In genomic region chr11:86226646-86227180, GRCm38 (mm10) we compare ENCODE assay signal across 19 mouse cellular contexts. TPM values are rescaled to one million over a fixed set of nuclear protein-coding genes. Genes with fewer than 3 reads are reported as not detected.
DNase-seq lines count a peak whose midpoint lies in the region; ATAC-seq and TF ChIP-seq lines count a peak whose summit lies in the region.
"Had no signal": no experiment of that assay in that cellular context is flagged by ENCODE, and none has a peak within 500 bp of the region (broad histone marks: within the 10 kb centered on the region; RNA-seq: fewer than 3 reads in every experiment).

No protein-coding gene starts in this region.

- H3K27me3 ChIP-seq in megakaryocyte, embryonic 14.5 days (replicated peaks) = no peaks in the 10 kb centered on the region
- H3K27me3 ChIP-seq in hindbrain, embryonic 16.5 days (replicated peaks; ENCODE audit: control insufficient read depth, insufficient read depth, low read length) = no peaks in the 10 kb centered on the region
- H3K27me3 ChIP-seq: embryonic facial prominence, embryonic 15.5 days; forebrain, embryonic 15.5 days; heart, embryonic 13.5 days; hindbrain, embryonic 13.5 days; intestine, embryonic 15.5 days had no signal

- H3K4me1 ChIP-seq in megakaryocyte, embryonic 14.5 days = peaks cover 18% of the 10 kb centered on the region
- no peaks in the 10 kb centered on the region for H3K4me1 ChIP-seq in hindbrain, embryonic 16.5 days (ENCODE audit: control insufficient read depth, insufficient read depth, low read depth, low read length)
- H3K4me1 ChIP-seq: embryonic facial prominence, embryonic 15.5 days; forebrain, embryonic 15.5 days; heart, embryonic 13.5 days; hindbrain, embryonic 13.5 days; intestine, embryonic 15.5 days had no signal

- no peak overlapping the region for H3K27ac ChIP-seq in gastrocnemius, adult 2 months
- no peak overlapping the region for H3K27ac ChIP-seq in hindbrain, embryonic 16.5 days (ENCODE audit: low read depth, low read length)
- H3K27ac ChIP-seq: embryonic facial prominence, embryonic 15.5 days; forebrain, embryonic 15.5 days; heart, embryonic 13.5 days; hindbrain, embryonic 13.5 days; intestine, embryonic 15.5 days had no signal

- no peak for TF ChIP-seq CTCF in gastrocnemius, adult 2 months (IDR thresholded peaks at IDR 0.05)

- 88% methylated on average over 8 of the region's 8 CpGs for WGBS in hindbrain, embryonic 16.5 days

- intact Hi-C loops in gastrocnemius, adult 2 months (cut with DNase I) = no loop called here

- peaks cover 90% of the 10 kb centered on the region for H3K36me3 ChIP-seq in megakaryocyte, embryonic 14.5 days (replicated peaks; ENCODE audit: low read length)
- peaks cover 27% of the 10 kb centered on the region for H3K36me3 ChIP-seq in hindbrain, embryonic 16.5 days (ENCODE audit: control insufficient read depth, insufficient read depth, low read length)

- H3K9ac ChIP-seq in hindbrain, embryonic 16.5 days (ENCODE audit: low read depth, low read length) = no peak overlapping the region
- H3K9ac ChIP-seq: embryonic facial prominence, embryonic 15.5 days; forebrain, embryonic 15.5 days; heart, embryonic 13.5 days; hindbrain, embryonic 13.5 days; intestine, embryonic 15.5 days had no signal

- ATAC-seq in common myeloid progenitor, adult 5-6 weeks (replicated peaks; ENCODE audit: low read depth, poor library complexity, severe bottlenecking) = 0 out of 2 replicates have a peak, but pooled peaks have one; percentile 29
- ATAC-seq in hindbrain, embryonic 16.5 days = no peak
- ATAC-seq: CD4-positive, CD25-positive, alpha-beta regulatory T cell, adult 4 months; forebrain, embryonic 15.5 days; intestine, embryonic 15.5 days had no signal

- no peaks in the 10 kb centered on the region for H3K9me3 ChIP-seq in megakaryocyte, embryonic 14.5 days
- H3K9me3 ChIP-seq in hindbrain, embryonic 16.5 days (ENCODE audit: control insufficient read depth, low read length) = no peaks in the 10 kb centered on the region
- H3K9me3 ChIP-seq: embryonic facial prominence, embryonic 15.5 days; forebrain, embryonic 15.5 days; heart, embryonic 13.5 days; hindbrain, embryonic 13.5 days; intestine, embryonic 15.5 days had no signal

- no peak overlapping the region for H3K4me2 ChIP-seq in hindbrain, embryonic 16.5 days (ENCODE audit: low read length)
- H3K4me2 ChIP-seq: embryonic facial prominence, embryonic 15.5 days; forebrain, embryonic 15.5 days; heart, embryonic 13.5 days; hindbrain, embryonic 13.5 days; intestine, embryonic 15.5 days had no signal

- peak; percentile 27 to 39 for DNase-seq in spleen, postnatal 36 days (ENCODE audit: low spot score in 2 of 2)
- DNase-seq in spleen, postnatal 4 days (ENCODE audit: low spot score in 2 of 2) = no peak
- DNase-seq in liver = no peak
- no peak for DNase-seq in gastrocnemius, adult 2 months
- DNase-seq: adrenal gland, postnatal 14 days; cerebellum, adult 18-20 months; cerebellum, adult 9-11 months; cerebellum, postnatal 36 days; embryo, embryonic 11 days; gastrocnemius, postnatal 10 days had no signal

- peak overlapping the region; percentile 67 for H3K4me3 ChIP-seq in megakaryocyte, embryonic 14.5 days (replicated peaks)
- H3K4me3 ChIP-seq in gastrocnemius, adult 2 months = no peak overlapping the region
- H3K4me3 ChIP-seq in hindbrain, embryonic 16.5 days (ENCODE audit: low read length) = no peak overlapping the region
- H3K4me3 ChIP-seq: embryonic facial prominence, embryonic 15.5 days; forebrain, embryonic 15.5 days; heart, embryonic 13.5 days; hindbrain, embryonic 13.5 days; intestine, embryonic 15.5 days had no signal

RNA-seq across cellular contexts. Expression of gene Brip1, which starts 25.7 kb away (rescaled TPM):
- total RNA-seq in common myeloid progenitor, adult 5-6 weeks (2017) = 30.9 and 31.6 TPM in 2 replicates
- 0.16 TPM in 1 of 2 replicates, not detected in the other for polyA plus RNA-seq in megakaryocyte, embryonic 14.5 days (2012; ENCODE audit: insufficient read depth, low replicate concordance)
- under 1 TPM in 1 of 2 experiments, not detected in 1; 0.03 TPM for total RNA-seq in gastrocnemius, adult 2 months (2021)
- 1.7 and 2.1 TPM in 2 replicates for polyA plus RNA-seq in hindbrain, embryonic 16.5 days (2015; fragmentation: Nextera tagmentation; extraction: Ambion mirVana)

RNA-seq across cellular contexts. Expression of gene Ints2, which starts 30.7 kb away (rescaled TPM):
- total RNA-seq in common myeloid progenitor, adult 5-6 weeks (2017) = 35.7 and 38.1 TPM in 2 replicates
- 0.35 and 3.8 TPM in 2 replicates for polyA plus RNA-seq in megakaryocyte, embryonic 14.5 days (2012; ENCODE audit: insufficient read depth, low replicate concordance)
- total RNA-seq in gastrocnemius, adult 2 months (2021) = 1 to 10 TPM; 2.3 to 5.5 TPM
- 15.8 and 18.7 TPM in 2 replicates for polyA plus RNA-seq in hindbrain, embryonic 16.5 days (2015; fragmentation: Nextera tagmentation; extraction: Ambion mirVana)

Comparison
In these comparisons a context has a peak if more than half of its experiments do, and no peak if none do; other contexts are left out.
1. DNase-seq: peak in spleen, postnatal 36 days (2 of 2); none in spleen, postnatal 4 days (0 of 2), liver (single experiment) and gastrocnemius, adult 2 months (single experiment).
2. RNA of gene Brip1, which starts 25.7 kb away (total RNA-seq): 30.9 to 31.6 TPM in common myeloid progenitor, adult 5-6 weeks; 0.03 TPM in gastrocnemius, adult 2 months; every median in the first group is over 10 times any median in the second.